Mouse (Mus musculus) stomach, embryonic 15.5 days (tissue): ENCODE results near the gene Calca. TPM values are rescaled to one million over a fixed set of nuclear protein-coding genes. Genes with fewer than 3 reads are reported as not detected.
"Not testable (repeated sequence)": the region's sequence is repeated elsewhere in the genome, so short reads cannot be mapped to it uniquely, and the experiment has no call there.

Source experiments
- ATAC-seq: fragments of 200-750 bp; cut with Nextera tagmentation; 2 replicates; pipeline ENCODE4 v1.8.0; 2017; ENCODE audit warnings: low read depth, moderate number of reproducible peaks, moderate TSS enrichment; ENCODE audit not compliant: insufficient read depth, low FRiP score
- H3K27ac ChIP-seq: fragments of 300-500 bp; sonication (generic); 2 replicates; pipeline ENCODE4 v1.5.1; 2015; ENCODE audit warnings: mild to moderate bottlenecking, inconsistent platforms
- H3K27me3 ChIP-seq: fragments of 300-500 bp; sonication (generic); replicated peaks from 2 replicates; pipeline ENCODE4 v1.6.1; 2015; ENCODE audit warnings: inconsistent platforms
- H3K36me3 ChIP-seq: fragments of 300-500 bp; sonication (generic); 2 replicates; pipeline ENCODE4 v1.6.1; 2015; ENCODE audit warnings: inconsistent platforms
- H3K4me1 ChIP-seq: fragments of 300-500 bp; sonication (generic); 2 replicates; pipeline ENCODE4 v1.6.1; 2015; ENCODE audit warnings: inconsistent platforms
- H3K4me2 ChIP-seq: fragments of 300-500 bp; sonication (generic); 2 replicates; pipeline ENCODE4 v1.6.1; 2015; ENCODE audit warnings: mild to moderate bottlenecking, inconsistent platforms
- H3K4me3 ChIP-seq: fragments of 300-500 bp; sonication (generic); replicated peaks from 2 replicates; pipeline ENCODE4 v1.5.1; 2015; ENCODE audit warnings: inconsistent platforms
- H3K9ac ChIP-seq: fragments of 300-500 bp; sonication (generic); 2 replicates; pipeline ENCODE4 v1.6.1; 2015; ENCODE audit warnings: inconsistent platforms
- H3K9me3 ChIP-seq: fragments of 300-500 bp; sonication (generic); 2 replicates; pipeline ENCODE4 v1.6.1; 2016; ENCODE audit warnings: inconsistent platforms
- WGBS: fragments of 180-500 bp; shearing (Covaris S2); methylation state at CpG from one replicate; pipeline ENCODE4 v1.1.7; 2015; 5-methylcytosine and 5-hydroxymethylcytosine counted together
- polyA plus RNA-seq: library from polyadenylated mRNA; unstranded; fragments of >200 nt; fragmentation: Nextera tagmentation; extraction: Ambion mirVana; gene quantifications from 2 replicates; pipeline ENCODE4 v1.2.1, GENCODE M21; 2015

Calca gene
- polyA plus RNA-seq: 2.7 and 3.2 TPM in 2 replicates

DNA sequence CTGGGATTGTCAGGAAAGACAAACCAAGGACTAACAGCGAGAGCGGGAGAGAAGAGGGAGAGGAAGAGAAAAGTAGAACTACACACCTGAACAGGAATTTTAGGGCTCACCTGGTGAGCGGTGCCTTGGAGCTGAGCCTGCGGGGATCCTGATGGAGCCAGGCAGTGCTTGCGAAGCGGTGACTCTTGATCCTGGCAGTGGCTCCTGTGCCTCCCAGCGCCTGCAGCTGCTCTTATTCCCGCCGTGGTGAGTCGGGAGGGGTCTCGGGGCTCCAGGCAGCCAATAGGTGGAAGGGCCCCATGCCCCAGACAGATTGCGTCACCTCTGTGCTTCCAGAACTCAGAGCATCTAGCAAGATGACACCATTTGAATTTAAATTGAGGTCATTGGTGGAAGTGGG lies at the start of gene Calca:
Gene Calca, minus strand, starts transcription at position 256 of the 400 bp plus-strand sequence.
- peak within 1 kb of the TSS; percentile 89 for H3K4me2 ChIP-seq
- H3K4me3 ChIP-seq: peak within 1 kb of the TSS; percentile 40
- ATAC-seq: no peak
- H3K9ac ChIP-seq: 0 out of 2 replicates have a peak within 1 kb of the TSS, but pooled peaks have one; percentile 12
- no peaks in the 10 kb centered on the region for H3K36me3 ChIP-seq
- no peak within 1 kb of the TSS for H3K27ac ChIP-seq
- peaks cover 27% of the 10 kb centered on the region for H3K27me3 ChIP-seq
- H3K9me3 ChIP-seq: no peaks in the 10 kb centered on the region
- H3K4me1 ChIP-seq: peaks cover 7% of the 10 kb centered on the region; the same call in 1 of the 2 replicates
- under 1% methylated on average over 12 of the region's 12 CpGs for whole genome bisulfite sequencing

DNA sequence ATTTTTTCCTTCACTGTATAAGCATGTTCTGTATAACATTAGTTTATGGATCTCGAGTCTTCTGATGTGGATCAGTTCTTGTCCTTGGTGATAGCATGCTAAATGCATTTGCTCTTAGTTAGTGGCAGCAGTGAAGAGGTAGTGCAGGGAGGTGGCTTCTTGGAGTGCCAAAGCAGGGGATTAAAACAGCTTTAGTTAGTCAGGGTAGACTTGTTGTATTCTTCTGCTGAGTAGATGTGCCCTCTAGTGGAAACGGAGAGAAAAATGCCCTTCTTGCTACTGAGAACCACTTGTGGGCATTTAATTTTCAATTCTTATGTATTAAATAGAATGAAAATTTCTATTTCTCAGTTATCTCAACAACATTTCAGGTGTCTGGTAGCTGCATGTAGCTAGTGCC lies 36.5 kb upstream of the Calca start:
- Histone ChIP-seq H3K27me3 (no peaks in the 10 kb centered on the region), H3K9ac (no peak overlapping the region), H3K4me1 (no peaks in the 10 kb centered on the region), H3K9me3 (no peaks in the 10 kb centered on the region), H3K4me2 (no peak overlapping the region), H3K36me3 (no peaks in the 10 kb centered on the region), H3K4me3 (no peak overlapping the region), H3K27ac (no peak overlapping the region)
- no peak for ATAC-seq
- 29% methylated on average over 2 of the region's 2 CpGs for WGBS

DNA sequence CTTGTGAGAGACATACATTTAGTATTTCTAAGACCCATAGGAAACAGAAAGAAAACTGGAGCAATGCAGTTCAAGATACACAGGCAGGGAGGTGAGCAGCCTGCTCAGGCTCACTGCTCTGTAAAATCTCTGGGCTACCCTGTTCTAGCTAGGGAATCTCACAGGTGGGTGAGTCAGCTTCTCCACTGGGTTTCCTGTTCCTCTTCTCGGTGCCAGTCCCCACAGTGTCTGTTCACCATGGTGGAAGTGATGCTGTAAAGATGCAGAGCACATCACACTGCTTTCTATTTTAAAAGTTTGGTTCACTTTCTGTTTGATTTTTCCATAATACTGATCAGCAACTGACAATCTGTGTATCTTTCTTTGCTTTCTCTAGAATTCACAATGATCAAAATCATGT lies 35.2 kb upstream of the Calca start:
- WGBS: 54% methylated on average over 1 of the region's 1 CpGs
- Histone ChIP-seq H3K4me2 (no peak overlapping the region), H3K9me3 (no peaks in the 10 kb centered on the region), H3K27ac (no peak overlapping the region), H3K27me3 (no peaks in the 10 kb centered on the region), H3K4me3 (no peak overlapping the region), H3K36me3 (no peaks in the 10 kb centered on the region), H3K9ac (no peak overlapping the region), H3K4me1 (no peaks in the 10 kb centered on the region)
- ATAC-seq: no peak

DNA sequence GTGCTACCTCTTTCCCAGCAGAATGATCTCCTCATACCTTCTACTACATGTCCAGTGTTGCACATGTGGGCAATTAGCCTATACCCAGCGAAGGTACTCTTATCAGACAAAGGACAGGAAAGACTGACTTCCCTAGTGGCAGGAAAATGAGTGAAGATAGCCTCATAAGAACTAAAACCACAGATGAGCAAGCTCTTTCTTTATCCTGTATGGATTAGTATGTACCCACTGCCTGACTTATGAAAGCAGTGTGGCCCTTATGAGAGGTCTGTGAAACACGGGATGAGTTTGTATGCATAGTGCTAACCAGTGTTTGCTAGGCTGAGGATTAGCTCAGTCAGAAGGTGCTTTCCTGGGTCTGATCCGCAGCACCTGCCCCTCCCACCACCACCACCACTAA lies 13.6 kb upstream of the Calca start:
- 57% methylated on average over 3 of the region's 3 CpGs for WGBS
- ATAC-seq: no peak
- H3K27ac ChIP-seq: no peak overlapping the region
- no peaks in the 10 kb centered on the region for H3K9me3 ChIP-seq
- no peak overlapping the region for H3K4me3 ChIP-seq
- no peaks in the 10 kb centered on the region for H3K27me3 ChIP-seq
- H3K9ac ChIP-seq: no peak overlapping the region
- H3K4me1 ChIP-seq: no peaks in the 10 kb centered on the region
- no peak overlapping the region for H3K4me2 ChIP-seq
- H3K36me3 ChIP-seq: no peaks in the 10 kb centered on the region

DNA sequence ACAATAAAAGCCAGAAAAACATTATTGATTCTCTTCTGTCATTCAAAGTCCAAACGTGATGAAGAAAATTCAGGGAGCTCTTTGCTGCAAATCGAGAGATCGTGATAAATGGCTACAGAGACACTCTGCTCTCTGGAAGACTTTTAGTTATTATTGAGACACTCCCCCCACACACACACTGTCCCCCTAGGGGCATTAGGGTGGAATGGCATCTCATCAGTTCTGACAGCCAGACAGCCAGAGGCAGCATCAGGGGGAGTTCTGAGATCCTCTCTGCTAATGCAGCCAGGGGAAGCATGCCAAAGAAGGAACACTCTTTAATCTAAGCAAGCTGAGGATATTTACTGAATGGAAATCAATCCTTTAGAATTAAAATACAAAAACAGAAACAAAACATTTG lies 12.6 kb upstream of the Calca start:
- Histone ChIP-seq H3K4me2 (no peak overlapping the region), H3K4me3 (no peak overlapping the region), H3K9me3 (no peaks in the 10 kb centered on the region), H3K4me1 (no peaks in the 10 kb centered on the region), H3K27me3 (no peaks in the 10 kb centered on the region), H3K9ac (no peak overlapping the region), H3K27ac (no peak overlapping the region), H3K36me3 (no peaks in the 10 kb centered on the region)
- 40% methylated on average over 3 of the region's 3 CpGs for WGBS
- no peak for ATAC-seq

DNA sequence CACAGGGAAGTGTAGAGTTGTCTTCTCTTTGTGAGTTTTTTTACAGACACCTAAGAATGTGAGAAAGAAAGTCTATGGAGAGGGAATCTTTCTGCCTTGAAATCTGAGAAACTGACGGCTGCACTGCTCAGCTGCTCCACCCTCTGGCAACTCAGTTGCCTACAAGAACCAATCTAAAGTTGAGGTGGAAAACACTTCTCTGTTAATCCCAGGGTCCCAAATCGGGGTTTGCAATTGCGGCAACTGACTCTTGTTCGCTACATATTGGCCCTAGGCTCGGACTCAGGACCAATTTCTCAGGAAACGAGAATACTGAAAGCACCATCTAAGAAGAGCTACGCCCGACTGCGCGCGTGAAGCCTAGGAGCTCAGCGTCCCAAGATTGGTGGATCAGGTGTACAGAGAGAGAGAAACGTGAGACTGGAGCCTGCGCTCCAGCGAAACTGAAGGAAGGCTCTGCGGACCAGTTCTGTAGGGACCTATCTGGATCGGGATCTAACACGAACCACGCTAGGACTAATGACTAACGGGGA lies 522 bp downstream of the Calca start:
- peak; percentile 39; the same call in 1 of the 2 replicates for ATAC-seq

DNA sequence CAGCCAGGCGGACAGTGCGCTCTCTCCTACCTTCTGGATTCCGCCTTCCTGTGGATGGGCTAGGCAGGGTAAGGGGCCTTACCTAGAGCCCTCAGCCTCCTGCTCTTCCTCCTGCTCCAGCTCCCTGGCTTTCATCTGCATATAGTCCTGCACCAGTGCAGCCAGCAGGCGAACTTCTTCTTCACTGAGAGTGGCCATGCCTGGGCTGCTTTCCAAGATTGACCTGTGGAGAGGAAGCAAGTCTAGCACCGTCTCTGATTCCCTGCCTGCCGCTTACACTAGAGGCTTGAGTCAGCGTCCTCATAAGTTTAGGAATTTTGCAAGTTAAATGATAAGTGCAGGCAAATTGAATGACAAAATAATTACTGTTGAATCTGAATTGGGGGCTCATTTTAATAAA lies 1.8 kb downstream of the Calca start:
- peaks cover 7% of the 10 kb centered on the region; the same call in 1 of the 2 replicates for H3K4me1 ChIP-seq
- H3K9ac ChIP-seq: no peak overlapping the region
- H3K36me3 ChIP-seq: no peaks in the 10 kb centered on the region
- peaks cover 27% of the 10 kb centered on the region for H3K27me3 ChIP-seq
- no peak overlapping the region for H3K4me2 ChIP-seq
- no peak overlapping the region for H3K4me3 ChIP-seq
- no peaks in the 10 kb centered on the region for H3K9me3 ChIP-seq
- ATAC-seq: no peak
- H3K27ac ChIP-seq: no peak overlapping the region
- WGBS: 64% methylated on average over 7 of the region's 7 CpGs

More for the DNA sequence above, 522 bp downstream of the Calca start:
- H3K4me2 ChIP-seq: peak overlapping the region; percentile 89
- WGBS: under 1% methylated on average over 20 of the region's 20 CpGs
- peak overlapping the region; percentile 40 for H3K4me3 ChIP-seq
- H3K36me3 ChIP-seq: no peaks in the 10 kb centered on the region
- H3K27ac ChIP-seq: no peak overlapping the region
- H3K9ac ChIP-seq: 0 out of 2 replicates have a peak overlapping the region, but pooled peaks have one; percentile 12
- peaks cover 7% of the 10 kb centered on the region; the same call in 1 of the 2 replicates for H3K4me1 ChIP-seq
- H3K9me3 ChIP-seq: no peaks in the 10 kb centered on the region
- H3K27me3 ChIP-seq: peaks cover 27% of the 10 kb centered on the region

DNA sequence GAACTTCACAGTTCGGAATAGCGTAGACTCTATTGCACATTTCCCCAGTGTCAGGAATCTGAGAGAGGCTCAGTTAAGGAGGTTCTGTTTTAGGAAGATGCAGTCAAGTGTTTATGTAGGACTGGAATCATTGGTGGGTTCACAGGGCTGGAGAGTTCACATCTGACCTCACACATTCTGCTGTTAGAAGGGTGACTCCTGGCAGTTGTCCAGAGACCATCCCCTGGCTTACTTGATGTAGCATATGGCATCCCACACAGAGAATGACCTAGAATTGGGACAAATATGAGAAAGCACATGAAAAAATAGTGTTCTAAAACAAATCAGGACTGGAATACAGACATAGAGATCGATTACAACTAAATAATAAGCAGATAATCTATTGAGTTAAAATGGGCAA lies 10.2 kb downstream of the Calca start:
- no peak overlapping the region for H3K27ac ChIP-seq
- H3K4me3 ChIP-seq: no peak overlapping the region
- no peak overlapping the region for H3K4me2 ChIP-seq
- no peaks in the 10 kb centered on the region for H3K9me3 ChIP-seq
- no peaks in the 10 kb centered on the region for H3K36me3 ChIP-seq
- 83% methylated on average over 3 of the region's 3 CpGs for WGBS
- no peaks in the 10 kb centered on the region for H3K4me1 ChIP-seq
- no peaks in the 10 kb centered on the region for H3K27me3 ChIP-seq
- H3K9ac ChIP-seq: no peak overlapping the region
- ATAC-seq: no peak

DNA sequence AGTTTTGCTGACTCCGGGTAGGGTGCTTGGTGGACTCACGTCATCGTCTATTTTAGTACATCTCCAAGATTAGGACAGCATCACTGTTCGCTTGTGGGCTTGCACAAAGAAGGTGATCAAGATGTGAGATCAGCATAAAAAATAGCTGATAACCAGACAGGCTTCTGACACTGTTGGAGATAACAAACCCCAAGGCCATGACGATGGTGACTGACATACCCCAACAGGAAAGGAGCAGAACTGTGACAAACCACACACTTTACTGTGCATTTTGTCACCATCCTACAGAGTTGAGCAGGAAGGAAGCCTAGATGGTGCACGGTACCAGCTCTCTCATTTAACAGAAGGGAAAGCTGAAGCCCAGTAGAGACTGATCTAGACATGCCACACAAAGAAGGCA lies 19.4 kb downstream of the Calca start:
- H3K4me3 ChIP-seq: no peak overlapping the region
- no peak overlapping the region for H3K4me2 ChIP-seq
- no peak for ATAC-seq
- H3K27me3 ChIP-seq: no peaks in the 10 kb centered on the region
- no peaks in the 10 kb centered on the region for H3K4me1 ChIP-seq
- H3K9me3 ChIP-seq: no peaks in the 10 kb centered on the region
- H3K9ac ChIP-seq: no peak overlapping the region
- no peak overlapping the region for H3K27ac ChIP-seq
- H3K36me3 ChIP-seq: no peaks in the 10 kb centered on the region
- WGBS: 85% methylated on average over 6 of the region's 6 CpGs

DNA sequence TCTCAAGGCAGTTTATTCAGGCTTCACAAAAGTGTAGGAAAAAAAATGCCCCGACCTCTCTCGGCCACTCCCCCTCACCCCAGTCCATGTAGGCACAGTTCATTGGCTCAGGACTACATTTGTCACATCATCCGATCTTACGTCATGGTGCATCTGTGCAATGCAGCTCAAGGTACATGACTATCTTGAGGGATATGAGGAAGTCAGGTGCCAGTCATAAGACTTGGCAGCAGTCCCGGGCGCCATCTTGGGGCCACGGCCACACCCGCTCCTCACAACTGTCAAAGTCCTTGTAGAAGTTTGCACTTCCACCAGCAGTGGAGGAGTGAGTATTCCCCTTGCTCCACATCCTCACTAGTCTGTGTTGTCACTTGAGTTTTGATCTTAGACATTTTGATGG lies 41.8 kb downstream of the Calca start:
- not testable (repeated sequence) for ATAC-seq, H3K27ac ChIP-seq, H3K4me2 ChIP-seq, H3K4me3 ChIP-seq, H3K36me3 ChIP-seq, H3K9me3 ChIP-seq, H3K27me3 ChIP-seq, H3K9ac ChIP-seq, H3K4me1 ChIP-seq
- 96% methylated on average over 8 of the region's 8 CpGs for WGBS

DNA sequence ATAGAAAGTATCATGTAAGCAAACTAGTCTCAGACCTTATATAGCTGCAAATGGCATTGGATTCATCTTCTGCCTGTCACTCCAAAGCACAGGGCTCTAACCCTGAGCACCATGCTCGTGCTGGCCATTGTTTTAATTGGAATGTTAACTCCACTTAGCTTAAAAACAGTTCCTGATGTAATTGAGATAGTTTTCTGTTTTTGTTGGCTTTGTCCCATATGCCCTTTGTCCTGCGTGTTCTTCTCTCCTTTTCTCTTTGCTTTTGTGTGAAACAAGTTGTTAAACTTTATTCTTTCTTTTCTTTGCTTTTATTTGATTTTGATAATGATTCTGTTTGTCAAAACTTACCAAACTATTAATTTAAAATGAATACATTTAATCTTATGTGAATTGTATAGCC lies 53.7 kb downstream of the Calca start:
- no peak for ATAC-seq
- H3K4me2 ChIP-seq: no peak overlapping the region
- H3K36me3 ChIP-seq: no peaks in the 10 kb centered on the region
- no peaks in the 10 kb centered on the region for H3K27me3 ChIP-seq
- H3K4me1 ChIP-seq: no peaks in the 10 kb centered on the region
- H3K9me3 ChIP-seq: no peaks in the 10 kb centered on the region
- no peak overlapping the region for H3K4me3 ChIP-seq
- no peak overlapping the region for H3K9ac ChIP-seq
- no peak overlapping the region for H3K27ac ChIP-seq
- 39% methylated on average over 2 of the region's 2 CpGs for WGBS
